Mouse (Mus musculus) forebrain, embryonic 12.5 days (tissue): ENCODE measurements around the gene Tff3. TPM values are rescaled to one million over a fixed set of nuclear protein-coding genes. Genes with fewer than 3 reads are reported as not detected.

ENCODE experiments used
- ATAC-seq: fragments of 200-750 bp; cut with Nextera tagmentation; 2 replicates; pipeline ENCODE4 v1.8.0; 2017; ENCODE audit warnings: moderate TSS enrichment; ENCODE audit not compliant: low FRiP score
- H3K27ac ChIP-seq: fragments of 300-500 bp; sonication (generic); 2 replicates; pipeline ENCODE4 v1.5.1; 2016; ENCODE audit warnings: mild to moderate bottlenecking
- H3K27me3 ChIP-seq: fragments of 300-500 bp; sonication (generic); 2 replicates; pipeline ENCODE4 v1.6.1; 2016; ENCODE audit warnings: mild to moderate bottlenecking
- H3K36me3 ChIP-seq: fragments of 300-500 bp; sonication (generic); replicated peaks from 2 replicates; pipeline ENCODE4 v1.6.1; 2016; ENCODE audit warnings: mild to moderate bottlenecking
- H3K4me1 ChIP-seq: fragments of 300-500 bp; sonication (generic); 2 replicates; pipeline ENCODE4 v1.6.1; 2016
- H3K4me2 ChIP-seq: fragments of 300-500 bp; sonication (generic); 2 replicates; pipeline ENCODE4 v1.6.1; 2016; ENCODE audit warnings: mild to moderate bottlenecking, moderate library complexity
- H3K4me3 ChIP-seq: fragments of 300-500 bp; sonication (generic); replicated peaks from 2 replicates; pipeline ENCODE4 v1.5.1; 2016; ENCODE audit warnings: mild to moderate bottlenecking
- H3K9ac ChIP-seq: fragments of 300-500 bp; sonication (generic); 2 replicates; pipeline ENCODE4 v1.6.1; 2016; ENCODE audit warnings: mild to moderate bottlenecking
- H3K9me3 ChIP-seq: fragments of 300-500 bp; sonication (generic); 2 replicates; pipeline ENCODE4 v1.6.1; 2016
- WGBS: fragments of 180-500 bp; shearing (Covaris S2); methylation state at CpG from one replicate; pipeline ENCODE4 v1.1.7; 2016; 5-methylcytosine and 5-hydroxymethylcytosine counted together
- polyA plus RNA-seq: library from polyadenylated mRNA; unstranded; fragments of >200 nt; fragmentation: Nextera tagmentation; extraction: Ambion mirVana; gene quantifications from 2 replicates; pipeline ENCODE4 v1.2.1, GENCODE M21; 2016

Gene Tff3
- polyA plus RNA-seq, 1 experiment from 2014 or later = 0.88 TPM

GRCm38 (mm10) chr17:31088711-31089110 is 40.7 kb downstream of the Tff3 start:
- no peak for ATAC-seq
- Histone ChIP-seq H3K9ac (no peak overlapping the region), H3K36me3 (peaks cover 5% of the 10 kb centered on the region; the same call in 1 of the 2 replicates), H3K27ac (no peak overlapping the region), H3K4me1 (peaks cover 39% of the 10 kb centered on the region), H3K9me3 (no peaks in the 10 kb centered on the region), H3K4me2 (no peak overlapping the region), H3K4me3 (no peak overlapping the region), H3K27me3 (no peaks in the 10 kb centered on the region)
- 62% methylated on average over 5 of the region's 5 CpGs for WGBS

DNA sequence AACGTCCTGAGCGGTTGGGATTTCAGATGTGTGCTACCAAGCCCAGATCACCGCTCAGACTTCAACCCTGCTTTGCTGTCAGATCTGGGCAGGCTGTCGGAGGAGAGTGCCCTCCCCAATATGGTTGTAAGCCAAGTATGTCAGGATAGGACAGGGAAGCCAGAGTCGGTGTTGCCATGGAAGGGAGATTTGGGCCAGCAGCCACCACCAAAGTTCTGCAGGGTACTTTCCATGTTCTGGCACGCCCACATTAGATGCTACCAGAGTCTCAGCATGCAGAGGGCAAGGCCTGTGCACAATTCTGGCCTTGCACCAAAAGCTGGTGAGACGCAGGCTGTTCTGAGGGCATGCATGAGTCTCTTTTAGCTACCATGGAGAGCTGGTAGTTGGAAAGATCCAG is 43.2 kb downstream of the Tff3 start:
- H3K27me3 ChIP-seq = no peaks in the 10 kb centered on the region
- H3K27ac ChIP-seq = no peak overlapping the region
- H3K36me3 ChIP-seq = no peaks in the 10 kb centered on the region
- WGBS = 89% methylated on average over 7 of the region's 7 CpGs
- no peak overlapping the region for H3K9ac ChIP-seq
- no peak overlapping the region for H3K4me2 ChIP-seq
- no peaks in the 10 kb centered on the region for H3K9me3 ChIP-seq
- H3K4me3 ChIP-seq = no peak overlapping the region
- ATAC-seq = no peak
- peaks cover 38% of the 10 kb centered on the region for H3K4me1 ChIP-seq

DNA sequence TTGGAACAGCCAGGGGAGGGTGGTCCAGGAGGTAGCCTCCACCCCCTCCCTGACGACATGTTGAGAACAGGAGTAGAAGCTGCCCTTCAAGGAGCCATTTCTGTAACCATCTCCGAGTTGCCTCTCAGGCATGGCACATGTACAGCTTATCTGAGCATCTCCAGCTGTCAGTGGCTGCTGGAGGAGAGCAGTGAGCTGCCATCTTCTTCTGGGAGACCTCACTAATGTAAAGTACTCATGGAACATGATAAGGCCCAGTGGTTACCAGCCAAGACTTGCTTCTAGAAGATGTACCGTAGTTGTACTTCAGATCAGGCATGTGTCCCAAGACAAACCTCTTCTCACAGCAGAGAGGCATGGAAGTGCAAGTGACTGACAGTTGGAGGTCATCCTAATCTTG is 43.9 kb downstream of the Tff3 start:
- Histone ChIP-seq H3K27me3 (no peaks in the 10 kb centered on the region), H3K36me3 (no peaks in the 10 kb centered on the region), H3K9me3 (no peaks in the 10 kb centered on the region), H3K4me3 (no peak overlapping the region), H3K27ac (no peak overlapping the region), H3K4me2 (no peak overlapping the region), H3K9ac (no peak overlapping the region), H3K4me1 (peaks cover 38% of the 10 kb centered on the region)
- 93% methylated on average over 3 of the region's 3 CpGs for WGBS
- ATAC-seq = no peak

DNA sequence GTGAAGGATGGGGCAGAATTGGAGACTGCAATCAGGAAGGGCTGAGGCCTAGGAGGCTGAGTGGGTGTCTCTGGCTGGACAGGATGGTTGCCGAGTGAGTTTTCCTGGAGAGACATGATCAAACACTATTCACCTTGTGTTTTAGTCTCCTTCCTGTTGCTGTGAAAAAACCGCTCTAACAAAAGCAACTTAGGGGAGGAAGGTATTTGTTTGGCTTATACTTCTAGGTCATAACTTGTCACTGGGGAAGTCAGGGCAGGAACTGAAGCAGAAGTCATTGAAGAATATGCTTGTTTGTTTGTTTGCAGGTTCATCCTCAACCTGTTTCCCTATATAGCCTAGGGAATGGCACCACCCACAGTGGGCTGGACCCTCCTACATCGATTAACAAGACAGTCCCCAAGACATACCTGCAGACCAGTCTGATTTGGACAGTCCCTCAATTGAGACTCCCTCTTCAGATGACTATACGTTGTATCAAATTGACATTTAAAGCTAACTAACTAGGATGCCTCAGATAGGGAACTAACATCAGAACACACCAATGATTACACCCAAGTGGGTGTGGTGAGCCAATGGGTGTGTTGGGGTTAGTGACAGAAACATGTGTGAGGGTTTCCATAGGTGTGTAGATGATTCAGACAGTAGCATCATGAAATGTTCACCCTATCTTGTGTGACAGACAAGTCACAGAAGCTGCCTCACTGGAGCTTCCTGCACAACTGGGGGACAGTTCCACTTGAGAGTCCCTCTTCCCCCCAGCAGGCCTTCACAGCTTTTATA is 47.0 kb downstream of the Tff3 start:
- Histone ChIP-seq H3K27me3 (no peaks in the 10 kb centered on the region), H3K36me3 (no peaks in the 10 kb centered on the region), H3K27ac (no peak overlapping the region), H3K4me3 (no peak overlapping the region), H3K4me1 (peaks cover 28% of the 10 kb centered on the region), H3K9ac (no peak overlapping the region), H3K4me2 (no peak overlapping the region), H3K9me3 (no peaks in the 10 kb centered on the region)
- no peak for ATAC-seq
- 91% methylated on average over 4 of the region's 4 CpGs for WGBS

- H3K4me3 ChIP-seq = no peak overlapping the region
- no peak for ATAC-seq
- no peak overlapping the region for H3K9ac ChIP-seq
- H3K4me2 ChIP-seq = no peak overlapping the region
- H3K27me3 ChIP-seq = no peaks in the 10 kb centered on the region
- H3K4me1 ChIP-seq = peaks cover 41% of the 10 kb centered on the region
- H3K36me3 ChIP-seq = no peaks in the 10 kb centered on the region
- H3K9me3 ChIP-seq = no peaks in the 10 kb centered on the region
- 65% methylated on average over 12 of the region's 12 CpGs for WGBS
- H3K27ac ChIP-seq = no peak overlapping the region
Observed at GRCm38 (mm10) chr17:31079078-31079840, 50.2 kb downstream of the Tff3 start.

DNA sequence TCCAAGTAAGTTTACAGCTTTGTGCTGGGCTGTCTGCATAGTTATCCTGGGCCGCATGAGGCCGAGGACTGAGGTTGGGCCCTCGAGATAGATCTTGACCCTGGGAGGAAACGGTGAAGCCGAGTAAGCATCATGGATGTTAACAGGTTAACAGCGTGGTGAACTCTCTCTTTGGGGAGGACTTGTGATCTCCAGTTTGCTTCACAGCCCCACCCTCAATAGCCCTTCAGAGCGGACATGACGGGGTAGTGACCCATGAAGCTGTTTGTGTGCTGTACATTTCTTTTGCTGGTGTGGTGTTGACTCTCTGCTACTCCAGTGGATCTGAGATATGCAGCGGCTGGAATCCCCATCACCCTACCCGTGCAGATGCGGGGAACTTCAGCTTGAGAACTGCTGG is 50.9 kb downstream of the Tff3 start:
- Histone ChIP-seq H3K36me3 (no peaks in the 10 kb centered on the region), H3K9ac (no peak overlapping the region), H3K4me2 (no peak overlapping the region), H3K27ac (no peak overlapping the region), H3K27me3 (no peaks in the 10 kb centered on the region), H3K4me3 (no peak overlapping the region), H3K9me3 (no peaks in the 10 kb centered on the region), H3K4me1 (peaks cover 48% of the 10 kb centered on the region)
- 85% methylated on average over 11 of the region's 11 CpGs for WGBS
- no peak for ATAC-seq

DNA sequence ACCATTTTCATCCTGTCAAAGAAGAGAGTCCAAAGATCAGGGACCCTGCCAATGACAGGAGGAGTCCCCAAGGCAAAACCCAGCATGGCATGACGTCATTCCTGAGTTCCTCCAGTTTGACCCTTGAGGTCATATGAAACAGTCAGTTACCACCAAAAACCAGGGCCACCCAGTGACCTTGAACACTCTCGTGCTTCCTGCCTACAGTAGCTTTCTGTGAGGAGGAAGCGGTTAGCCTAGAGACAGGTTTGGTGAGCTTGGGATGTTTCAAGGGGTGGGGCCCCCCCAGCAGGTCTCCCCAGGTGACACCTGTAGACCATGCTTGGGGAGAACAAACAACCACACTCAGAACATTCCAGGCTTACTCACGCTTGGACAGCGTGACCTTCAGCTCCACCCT is 51.9 kb downstream of the Tff3 start:
- H3K27me3 ChIP-seq = no peaks in the 10 kb centered on the region
- H3K4me1 ChIP-seq = peaks cover 58% of the 10 kb centered on the region
- WGBS = 81% methylated on average over 5 of the region's 5 CpGs
- no peak overlapping the region for H3K9ac ChIP-seq
- H3K4me2 ChIP-seq = no peak overlapping the region
- H3K36me3 ChIP-seq = no peaks in the 10 kb centered on the region
- no peak for ATAC-seq
- no peaks in the 10 kb centered on the region for H3K9me3 ChIP-seq
- H3K27ac ChIP-seq = no peak overlapping the region
- no peak overlapping the region for H3K4me3 ChIP-seq

DNA sequence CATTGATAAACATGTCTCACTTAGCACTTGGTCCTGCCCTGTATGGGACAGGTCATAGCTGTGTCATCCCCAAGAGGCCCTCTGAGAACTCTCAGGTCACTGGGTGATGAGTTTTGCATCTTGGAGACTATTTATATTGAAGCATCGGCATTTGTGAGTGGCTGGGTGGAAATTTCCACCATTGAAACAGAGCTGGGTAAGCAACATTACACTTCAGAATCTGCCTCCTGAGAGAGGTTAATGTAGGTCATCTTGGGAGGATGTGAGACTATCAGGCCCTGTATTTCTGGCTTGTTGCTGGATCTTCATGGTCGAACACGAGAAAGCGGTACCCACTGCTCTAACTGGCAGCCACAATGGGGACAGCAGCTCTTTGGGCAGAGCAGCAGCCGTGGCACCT is 54.0 kb downstream of the Tff3 start:
- H3K36me3 ChIP-seq = no peaks in the 10 kb centered on the region
- no peaks in the 10 kb centered on the region for H3K9me3 ChIP-seq
- H3K27me3 ChIP-seq = no peaks in the 10 kb centered on the region
- no peak overlapping the region for H3K4me3 ChIP-seq
- H3K4me2 ChIP-seq = no peak overlapping the region
- peaks cover 69% of the 10 kb centered on the region for H3K4me1 ChIP-seq
- ATAC-seq = no peak
- no peak overlapping the region for H3K27ac ChIP-seq
- 91% methylated on average over 5 of the region's 5 CpGs for WGBS
- no peak overlapping the region for H3K9ac ChIP-seq

Other genes with a start within 250 kb of the Tff3 start
- gene Glp1r, start 227.8 kb downstream of the Tff3 start, polyA plus RNA-seq = 0.05 TPM in 2 replicates
- gene Umodl1, start 175.0 kb downstream of the Tff3 start, polyA plus RNA-seq = 0.09 TPM in 1 of 2 replicates, not detected in the other
- 16.2 and 16.5 TPM in 2 replicates for gene Abcg1, start 72.0 kb downstream of the Tff3 start, polyA plus RNA-seq
- not detected in 2 replicates for gene Tff2, start 14.6 kb upstream of the Tff3 start, polyA plus RNA-seq
- not detected in 2 replicates for gene Tff1, start 35.6 kb upstream of the Tff3 start, polyA plus RNA-seq
- not detected in 2 replicates for gene Tmprss3, start 69.3 kb upstream of the Tff3 start, polyA plus RNA-seq
- gene Ubash3a, start 78.2 kb upstream of the Tff3 start, polyA plus RNA-seq = 0.10 and 0.29 TPM in 2 replicates
- 2.6 and 3.8 TPM in 2 replicates for gene Rsph1, start 147.7 kb upstream of the Tff3 start, polyA plus RNA-seq
- 9.4 and 10.7 TPM in 2 replicates for gene Slc37a1, start 157.1 kb upstream of the Tff3 start, polyA plus RNA-seq